Mouse (Mus musculus) lung, adult 2 months (tissue): Measurements from ENCODE around the gene Rspo1.

Experiments used
- CTCF ChIP-seq: fragments of 200-500 bp; IDR thresholded peaks from 2 replicates; pipeline ENCODE4 v1.5.1; 2011; ENCODE audit warnings: mild to moderate bottlenecking, low read length, control low read depth; ENCODE audit not compliant: insufficient read depth
- POLR2A ChIP-seq: fragments of 200-500 bp; IDR thresholded peaks from 2 replicates; pipeline ENCODE4 v1.6.1; 2011; ENCODE audit warnings: low read depth, mild to moderate bottlenecking, control low read depth, low read length, borderline replicate concordance; ENCODE audit errors: extremely low read depth

DNA sequence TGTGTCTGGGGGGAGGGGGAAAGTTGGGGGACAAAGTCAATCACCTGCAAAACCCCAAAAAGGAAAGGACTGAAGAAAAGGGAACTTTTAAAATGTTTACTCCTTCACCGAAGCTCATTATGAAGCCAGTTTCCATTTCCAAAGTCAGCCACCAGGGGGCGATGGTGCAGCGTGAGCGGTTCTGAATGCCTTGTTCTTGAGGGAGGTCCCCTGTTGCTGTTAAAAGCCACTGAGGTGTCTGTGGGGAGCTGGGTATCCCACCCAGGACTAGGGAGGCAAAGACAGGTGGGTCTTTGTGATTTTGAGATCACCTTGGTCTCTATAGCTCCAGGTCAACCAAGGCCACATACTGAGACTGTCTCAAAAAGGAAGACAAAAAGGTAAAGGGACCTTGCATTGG lies 43.2 kb upstream of the Rspo1 start:
- TF ChIP-seq POLR2A (no peak), CTCF (peak; percentile 95)
